Mouse (Mus musculus) liver, postnatal 0 days (tissue): ENCODE measurements at regions not wholly inside any gene's neighbourhood (a gene's known extent, or its start where the extent isn't known, plus 50 kb on each side); places are given as distances from the start of the nearest gene placed in this dataset.

Experiments
- ATAC-seq: fragments of 200-750 bp; cut with Nextera tagmentation; 2 replicates; pipeline ENCODE4 v1.8.0; 2017; ENCODE audit warnings: mild to moderate bottlenecking, moderate library complexity
- DNase-seq: peaks from one replicate; pipeline ENCODE4 v3.0.0-alpha.2; 2016
- H3K27ac ChIP-seq: fragments of 300-500 bp; sonication (generic); 2 replicates; pipeline ENCODE4 v1.5.1; 2014; ENCODE audit warnings: antibody characterized with exemption, moderate library complexity, mild to moderate bottlenecking, low read depth
- H3K27me3 ChIP-seq: fragments of 300-500 bp; sonication (generic); 2 replicates; pipeline ENCODE4 v1.6.1; 2014; ENCODE audit warnings: low read length, control low read depth, mixed read lengths; ENCODE audit not compliant: insufficient read depth
- H3K36me3 ChIP-seq: fragments of 300-500 bp; sonication (generic); replicated peaks from 2 replicates; pipeline ENCODE4 v1.6.1; 2014; ENCODE audit warnings: mild to moderate bottlenecking, control low read depth, low read length, moderate library complexity, mixed read lengths; ENCODE audit not compliant: insufficient read depth
- H3K4me1 ChIP-seq: fragments of 300-500 bp; sonication (generic); 2 replicates; pipeline ENCODE4 v1.6.1; 2014; ENCODE audit warnings: antibody characterized with exemption, mild to moderate bottlenecking, control low read depth; ENCODE audit not compliant: insufficient read depth
- H3K4me2 ChIP-seq: fragments of 300-500 bp; sonication (generic); 2 replicates; pipeline ENCODE4 v1.6.1; 2014; ENCODE audit warnings: low read depth, mild to moderate bottlenecking, low read length, moderate library complexity, mixed read lengths
- H3K4me3 ChIP-seq: fragments of 300-500 bp; sonication (generic); 2 replicates; pipeline ENCODE4 v1.5.1; 2014; ENCODE audit warnings: low read depth, low read length
- H3K9ac ChIP-seq: fragments of 300-500 bp; sonication (generic); replicated peaks from 2 replicates; pipeline ENCODE4 v1.6.1; 2014; ENCODE audit warnings: mild to moderate bottlenecking, moderate library complexity
- H3K9me3 ChIP-seq: fragments of 300-500 bp; sonication (generic); 2 replicates; pipeline ENCODE4 v1.6.1; 2016; ENCODE audit warnings: mild to moderate bottlenecking, control low read depth, low read length, mixed read lengths
- CTCF ChIP-seq: sonication (generic); IDR thresholded peaks from 2 replicates; pipeline ENCODE4 v1.5.1; 2016; ENCODE audit warnings: antibody characterized with exemption, low read depth
- EP300 ChIP-seq: IDR thresholded peaks from 2 replicates; pipeline ENCODE4 v1.6.1; 2016; ENCODE audit warnings: antibody characterized with exemption, low read depth, mild to moderate bottlenecking
- WGBS: fragments of 180-500 bp; shearing (Covaris S2); extraction: QIAGEN DNeasy Blood & Tissue Kit; methylation state at CpG from one replicate; pipeline ENCODE4 v1.1.7; 2014; ENCODE audit not compliant: insufficient replicate concordance; 5-methylcytosine and 5-hydroxymethylcytosine counted together

DNA sequence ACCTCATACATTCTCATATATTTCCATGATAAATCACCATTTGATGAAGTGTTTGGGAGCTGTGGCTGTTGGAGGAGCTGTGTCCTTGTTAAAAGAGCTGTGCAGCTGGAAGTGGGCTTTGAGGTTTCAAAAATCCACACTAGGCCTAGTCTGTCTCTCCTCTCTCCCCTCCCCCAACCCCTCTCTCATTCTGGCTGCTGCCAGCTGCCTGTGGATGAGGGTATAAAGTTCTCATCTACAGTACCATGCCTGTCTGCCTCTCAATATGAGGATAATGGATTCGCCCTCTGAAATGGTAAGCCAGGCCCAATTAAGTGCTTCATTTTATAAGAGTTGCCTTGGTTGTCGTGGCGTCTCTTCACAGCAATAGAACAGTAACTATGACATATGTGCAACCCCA, 501.4 kb upstream of the Castor2 start:
- no peak for TF ChIP-seq EP300
- no peak for TF ChIP-seq CTCF
- WGBS, result 76% methylated on average over 3 of the region's 3 CpGs
- Histone ChIP-seq H3K36me3 (no peaks in the 10 kb centered on the region), H3K27ac (no peak overlapping the region), H3K9me3 (no peaks in the 10 kb centered on the region), H3K4me2 (no peak overlapping the region), H3K4me3 (no peak overlapping the region), H3K27me3 (no peaks in the 10 kb centered on the region), H3K4me1 (no peaks in the 10 kb centered on the region), H3K9ac (no peak overlapping the region)
- DNase-seq, result no peak
- ATAC-seq, result no peak

- no peak for DNase-seq
- ATAC-seq, result no peak
- Histone ChIP-seq H3K27me3 (no peaks in the 10 kb centered on the region), H3K4me3 (no peak overlapping the region), H3K4me1 (no peaks in the 10 kb centered on the region), H3K9me3 (no peaks in the 10 kb centered on the region), H3K36me3 (no peaks in the 10 kb centered on the region), H3K4me2 (no peak overlapping the region), H3K27ac (no peak overlapping the region), H3K9ac (no peak overlapping the region)
- no peak for TF ChIP-seq CTCF
- TF ChIP-seq EP300, result no peak
Measured at GRCm38 (mm10) chr5:133586492-133586891, 513.0 kb upstream of the Castor2 start.

- no peak overlapping the region for H3K4me2 ChIP-seq
- H3K9me3 ChIP-seq, result no peaks in the 10 kb centered on the region
- no peak overlapping the region for H3K9ac ChIP-seq
- H3K4me1 ChIP-seq, result no peaks in the 10 kb centered on the region
- TF ChIP-seq CTCF (peak; percentile 34), EP300 (no peak)
- no peaks in the 10 kb centered on the region for H3K27me3 ChIP-seq
- H3K36me3 ChIP-seq, result no peaks in the 10 kb centered on the region
- no peak for ATAC-seq
- 29% methylated on average over 3 of the region's 3 CpGs for WGBS
- no peak for DNase-seq
- H3K4me3 ChIP-seq, result no peak overlapping the region
- H3K27ac ChIP-seq, result no peak overlapping the region
Measured at GRCm38 (mm10) chr5:133585181-133585580, 514.3 kb upstream of the Castor2 start.

DNA sequence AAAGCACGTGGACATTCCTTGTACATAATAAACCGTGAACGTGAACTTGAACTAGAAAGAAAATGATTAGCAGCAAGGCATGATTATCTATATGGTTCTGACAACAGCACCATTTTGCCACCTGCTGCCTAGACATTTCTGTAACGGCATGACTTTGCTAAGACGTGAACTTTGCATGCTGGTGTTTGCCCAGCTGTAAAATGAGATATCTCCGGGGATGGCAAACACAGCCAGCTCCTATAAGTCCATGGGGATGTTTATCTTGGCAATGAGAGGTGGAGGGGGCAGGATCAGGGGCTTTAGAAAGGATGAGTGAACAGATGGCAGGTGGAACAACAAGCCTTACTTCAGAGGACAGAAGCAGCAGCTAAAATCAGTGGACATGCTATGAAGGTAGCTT, 522.9 kb upstream of the Castor2 start:
- ATAC-seq, result no peak
- H3K27ac ChIP-seq, result no peak overlapping the region
- H3K9ac ChIP-seq, result no peak overlapping the region
- peaks cover 2% of the 10 kb centered on the region; the same call in 1 of the 2 replicates for H3K9me3 ChIP-seq
- no peak overlapping the region for H3K4me3 ChIP-seq
- DNase-seq, result no peak
- WGBS, result 62% methylated on average over 6 of the region's 6 CpGs
- no peaks in the 10 kb centered on the region for H3K27me3 ChIP-seq
- H3K36me3 ChIP-seq, result no peaks in the 10 kb centered on the region
- H3K4me2 ChIP-seq, result no peak overlapping the region
- TF ChIP-seq EP300 (no peak), CTCF (no peak)
- no peaks in the 10 kb centered on the region for H3K4me1 ChIP-seq

- DNase-seq, result no peak
- Histone ChIP-seq H3K4me3 (no peak overlapping the region), H3K36me3 (no peaks in the 10 kb centered on the region), H3K9ac (no peak overlapping the region), H3K4me2 (no peak overlapping the region), H3K27ac (no peak overlapping the region), H3K4me1 (no peaks in the 10 kb centered on the region), H3K27me3 (no peaks in the 10 kb centered on the region), H3K9me3 (peaks cover 2% of the 10 kb centered on the region; the same call in 1 of the 2 replicates)
- ATAC-seq, result no peak
- 67% methylated on average over 2 of the region's 2 CpGs for WGBS
- TF ChIP-seq EP300 (no peak), CTCF (no peak)
Measured at GRCm38 (mm10) chr5:133569096-133569495, 530.4 kb upstream of the Castor2 start.

DNA sequence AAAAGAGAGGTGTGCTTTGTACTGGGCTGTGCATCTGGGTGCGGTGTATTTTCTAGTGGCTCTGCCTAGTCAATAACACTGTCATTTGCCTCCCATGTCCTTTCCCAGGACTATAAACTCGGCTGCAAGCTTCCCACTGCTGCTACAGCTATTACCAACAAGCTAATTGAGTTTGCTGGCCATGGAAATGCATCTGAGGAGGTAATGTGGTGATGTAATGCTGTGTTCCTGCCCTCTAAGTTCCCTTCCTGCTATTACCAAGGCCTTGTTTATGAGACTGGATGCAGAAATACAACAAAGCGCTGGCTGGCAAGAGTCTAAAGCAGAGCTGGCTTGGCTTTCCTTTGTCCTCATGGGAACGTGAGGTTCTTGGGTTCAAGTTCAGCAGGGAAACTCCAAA, 533.0 kb upstream of the Castor2 start:
- no peak for TF ChIP-seq CTCF
- TF ChIP-seq EP300, result no peak
- no peaks in the 10 kb centered on the region for H3K27me3 ChIP-seq
- H3K4me2 ChIP-seq, result no peak overlapping the region
- H3K9me3 ChIP-seq, result no peaks in the 10 kb centered on the region
- no peak overlapping the region for H3K4me3 ChIP-seq
- no peak overlapping the region for H3K9ac ChIP-seq
- DNase-seq (no peak), ATAC-seq (no peak)
- no peak overlapping the region for H3K27ac ChIP-seq
- no peaks in the 10 kb centered on the region for H3K36me3 ChIP-seq
- WGBS, result 61% methylated on average over 4 of the region's 4 CpGs
- H3K4me1 ChIP-seq, result no peaks in the 10 kb centered on the region

DNA sequence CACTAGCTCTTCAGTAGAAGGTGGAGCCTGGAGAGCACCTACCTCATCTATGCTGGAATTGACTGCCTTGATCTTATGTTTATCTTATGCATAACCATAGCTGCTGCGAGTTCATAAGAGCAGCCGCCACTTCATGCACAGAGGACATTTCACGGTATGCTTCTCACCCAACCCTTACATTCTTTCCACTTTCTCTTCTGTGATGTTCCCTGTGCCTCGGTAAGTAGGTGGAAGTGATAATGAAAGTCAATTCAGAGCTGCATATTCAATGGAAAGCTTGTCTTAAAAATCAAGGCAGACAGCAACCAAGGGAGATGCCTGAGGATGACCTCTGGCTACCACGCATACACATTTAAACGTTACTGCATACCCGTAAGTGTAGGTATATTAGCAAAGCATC, 548.9 kb upstream of the Castor2 start:
- Histone ChIP-seq H3K4me1 (no peaks in the 10 kb centered on the region), H3K4me3 (no peak overlapping the region), H3K9me3 (no peaks in the 10 kb centered on the region; the same call in 1 of the 2 replicates), H3K9ac (no peak overlapping the region), H3K27ac (no peak overlapping the region), H3K36me3 (no peaks in the 10 kb centered on the region), H3K27me3 (no peaks in the 10 kb centered on the region), H3K4me2 (no peak overlapping the region)
- 79% methylated on average over 7 of the region's 7 CpGs for WGBS
- DNase-seq, result no peak
- ATAC-seq, result no peak
- TF ChIP-seq EP300 (no peak), CTCF (no peak)
